Mouse (Mus musculus) cerebellum, postnatal 36 days (tissue): ENCODE results near the gene Olfr723.
"Not testable (repeated sequence)": the region's sequence is repeated elsewhere in the genome, so short reads cannot be mapped to it uniquely, and the experiment has no call there.

Experiments used
- DNase-seq, 2 experiments: peaks; one replicate each; pipeline ENCODE4 v3.0.0; 2021 to 2022; ENCODE audit warnings: mixed read lengths in 2 of 2

Gene Olfr723

DNA sequence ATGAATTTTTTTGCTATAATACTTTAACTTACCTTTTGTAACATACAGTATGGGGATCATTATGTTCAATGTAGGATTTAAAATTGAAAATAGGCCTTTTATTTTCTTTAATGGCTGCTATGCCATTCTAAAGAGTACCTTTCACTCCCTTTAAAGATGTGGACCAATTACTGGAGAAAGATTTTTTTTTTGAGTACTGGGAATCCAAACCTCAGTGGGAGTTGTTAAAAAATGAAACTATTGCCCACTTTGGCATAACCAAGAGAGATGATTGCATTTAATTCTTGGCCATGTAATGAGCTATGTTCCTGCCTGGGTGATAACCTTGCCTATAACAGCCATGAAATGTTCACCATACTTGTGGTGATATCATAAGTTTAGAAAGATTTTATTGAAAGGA, at the start of gene Olfr723:
Olfr723 (minus strand) TSS at position 101 of the 400 bp plus-strand sequence.
- DNase-seq = not testable (repeated sequence)

DNA sequence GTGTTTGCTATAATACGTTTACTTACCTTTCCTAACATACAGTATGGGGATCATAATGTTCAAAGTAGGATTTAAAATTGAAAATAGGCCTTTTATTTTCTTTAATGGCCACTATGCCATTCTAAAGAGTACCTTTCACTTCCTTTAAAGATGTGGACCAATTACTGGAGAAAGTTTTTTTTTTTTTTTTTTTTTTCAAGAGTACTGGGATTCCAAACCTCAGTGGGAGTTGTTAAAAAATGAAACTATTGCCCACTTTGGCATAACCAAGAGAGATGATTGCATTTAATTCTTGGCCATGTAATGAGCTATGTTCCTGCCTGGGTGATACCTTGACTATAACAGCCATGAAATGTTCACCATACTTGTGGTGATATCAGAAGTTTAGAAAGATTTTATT, 31.6 kb upstream of the Olfr723 start, which contains the start of gene Olfr724:
Olfr724 (minus strand) TSS at position 101 of the 400 bp plus-strand sequence.
- not testable (repeated sequence) for DNase-seq

DNA sequence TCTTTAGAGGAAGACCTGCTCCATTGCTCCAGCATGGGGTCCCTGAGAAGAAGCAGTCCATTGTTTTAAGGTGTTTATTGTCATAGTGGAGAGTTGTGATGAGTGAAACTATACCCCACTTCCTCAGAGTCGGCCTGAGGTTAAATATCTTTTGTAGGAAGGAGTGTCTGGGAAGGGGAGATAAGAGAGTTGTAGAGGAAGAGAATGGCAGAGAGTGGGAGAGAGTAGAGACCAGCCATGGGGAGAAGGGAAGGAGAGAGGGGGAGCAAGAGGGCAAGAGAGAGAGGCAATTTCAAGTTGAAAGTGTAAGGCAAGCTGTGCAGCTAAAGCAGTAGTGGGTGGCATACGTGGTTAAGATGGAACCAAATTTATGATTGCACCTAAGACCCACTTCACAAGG, 24.3 kb upstream of the Olfr723 start:
- DNase-seq = no peak

GRCm38 (mm10) chr14:49901899-49902298, 29.7 kb downstream of the Olfr723 start, which contains the start of gene Olfr722:
Gene Olfr722 (minus strand): TSS chr14:49901999.
- no peak for DNase-seq
